Mouse (Mus musculus) limb, embryonic 11.5 days (tissue): Measurements from ENCODE around the gene Aldh1a7. TPM values are rescaled to one million over a fixed set of nuclear protein-coding genes. Genes with fewer than 3 reads are reported as not detected.

Experiments
- ATAC-seq: fragments of 200-750 bp; cut with Nextera tagmentation; 2 replicates; pipeline ENCODE4 v1.8.0; 2017; ENCODE audit warnings: low read depth; ENCODE audit not compliant: insufficient number of reproducible peaks, low FRiP score, low TSS enrichment
- DNase-seq: peaks from one replicate; pipeline ENCODE4 v3.0.0-alpha.2; 2015; ENCODE audit warnings: low spot score
- H3K27ac ChIP-seq: fragments of 300-500 bp; sonication (generic); replicated peaks from 2 replicates; pipeline ENCODE4 v1.5.1; 2014; ENCODE audit warnings: low read depth, mild to moderate bottlenecking, low read length
- H3K27me3 ChIP-seq: fragments of 300-500 bp; sonication (generic); 2 replicates; pipeline ENCODE4 v1.6.1; 2014; ENCODE audit warnings: mild to moderate bottlenecking, low read length, mixed read lengths; ENCODE audit not compliant: control insufficient read depth, insufficient read depth
- H3K36me3 ChIP-seq: fragments of 300-500 bp; sonication (generic); 2 replicates; pipeline ENCODE4 v1.6.1; 2014; ENCODE audit warnings: mild to moderate bottlenecking, low read length, moderate library complexity, mixed read lengths; ENCODE audit not compliant: control insufficient read depth, insufficient read depth
- H3K4me1 ChIP-seq: fragments of 300-500 bp; sonication (generic); 2 replicates; pipeline ENCODE4 v1.6.1; 2014; ENCODE audit warnings: low read length, mixed read lengths; ENCODE audit not compliant: control insufficient read depth, insufficient read depth
- H3K4me2 ChIP-seq: fragments of 300-500 bp; sonication (generic); 2 replicates; pipeline ENCODE4 v1.6.1; 2014; ENCODE audit warnings: low read depth, mild to moderate bottlenecking, moderate library complexity; ENCODE audit not compliant: severe bottlenecking
- H3K4me3 ChIP-seq: fragments of 300-500 bp; sonication (generic); 2 replicates; pipeline ENCODE4 v1.5.1; 2014; ENCODE audit warnings: low read depth, low read length
- H3K9ac ChIP-seq: fragments of 300-500 bp; sonication (generic); 2 replicates; pipeline ENCODE4 v1.6.1; 2014; ENCODE audit warnings: mild to moderate bottlenecking, low read length
- H3K9me3 ChIP-seq: fragments of 300-500 bp; sonication (generic); 2 replicates; pipeline ENCODE4 v1.6.1; 2016; ENCODE audit warnings: low read length; ENCODE audit not compliant: control insufficient read depth
- WGBS: fragments of 180-500 bp; shearing (Covaris S2); extraction: QIAGEN DNeasy Blood & Tissue Kit; methylation state at CpG from one replicate; pipeline ENCODE4 v1.1.7; 2014; 5-methylcytosine and 5-hydroxymethylcytosine counted together
- polyA plus RNA-seq: library from polyadenylated mRNA; unstranded; fragments of >200 nt; fragmentation: Nextera tagmentation; extraction: Ambion mirVana; gene quantifications from 2 replicates; pipeline ENCODE4 v1.2.1, GENCODE M21; 2014

The Aldh1a7 gene
- polyA plus RNA-seq: 0.71 and 1.4 TPM in 2 replicates

DNA sequence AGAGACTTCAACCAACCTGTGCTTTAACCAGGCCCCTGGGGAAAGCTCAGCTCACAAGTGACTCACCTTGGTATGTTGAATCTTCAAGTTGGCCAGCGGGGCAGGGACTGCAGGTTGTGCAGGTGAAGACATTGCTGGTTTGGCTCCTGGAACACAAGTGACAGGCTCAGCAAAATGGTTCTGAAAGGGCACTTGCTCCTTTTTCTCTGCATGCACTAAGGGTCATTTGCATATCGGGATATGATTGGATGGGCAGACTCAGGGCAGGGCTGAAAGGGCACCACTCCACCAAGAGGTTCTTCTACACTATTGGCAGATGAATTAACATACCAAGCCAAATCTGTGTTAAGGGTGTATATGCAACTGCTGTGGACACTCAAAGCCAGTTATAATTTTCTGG, at the start of gene Aldh1a7:
Gene Aldh1a7 (minus strand): TSS at position 182 of the 400 bp plus-strand sequence.
- 68% methylated on average over 2 of the region's 2 CpGs for WGBS
- Histone ChIP-seq H3K36me3 (no peaks in the 10 kb centered on the region), H3K4me1 (no peaks in the 10 kb centered on the region), H3K9ac (no peak within 1 kb of the TSS), H3K4me3 (no peak within 1 kb of the TSS), H3K4me2 (no peak within 1 kb of the TSS), H3K27me3 (no peaks in the 10 kb centered on the region), H3K9me3 (no peaks in the 10 kb centered on the region), H3K27ac (no peak within 1 kb of the TSS)
- ATAC-seq (no peak), DNase-seq (peak; percentile 21)

DNA sequence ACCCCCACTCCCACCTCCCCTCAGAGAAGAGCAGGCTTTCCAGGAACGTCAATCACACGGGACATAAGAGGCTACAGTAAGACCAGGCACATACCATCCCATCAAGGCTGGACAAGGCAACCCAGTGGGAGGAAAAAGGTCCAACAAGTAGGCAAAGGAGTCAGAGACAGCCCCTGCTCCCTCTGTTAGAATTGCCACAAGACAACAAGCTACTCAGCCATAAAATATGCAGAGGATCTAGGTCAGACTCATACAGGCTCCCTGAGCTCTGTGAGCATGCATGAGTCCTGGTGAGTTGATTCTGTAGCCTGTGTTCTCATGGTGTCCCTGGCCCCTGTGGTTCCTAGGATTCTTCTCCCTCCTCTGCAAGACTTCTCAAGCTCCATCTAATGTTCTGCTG, 48.3 kb upstream of the Aldh1a7 start:
- H3K4me2 ChIP-seq: no peak overlapping the region
- WGBS: 66% methylated on average over 2 of the region's 2 CpGs
- H3K4me1 ChIP-seq: no peaks in the 10 kb centered on the region
- DNase-seq: no peak
- no peak overlapping the region for H3K27ac ChIP-seq
- no peak for ATAC-seq
- no peaks in the 10 kb centered on the region for H3K36me3 ChIP-seq
- H3K4me3 ChIP-seq: no peak overlapping the region
- no peaks in the 10 kb centered on the region for H3K9me3 ChIP-seq
- no peak overlapping the region for H3K9ac ChIP-seq
- H3K27me3 ChIP-seq: no peaks in the 10 kb centered on the region

DNA sequence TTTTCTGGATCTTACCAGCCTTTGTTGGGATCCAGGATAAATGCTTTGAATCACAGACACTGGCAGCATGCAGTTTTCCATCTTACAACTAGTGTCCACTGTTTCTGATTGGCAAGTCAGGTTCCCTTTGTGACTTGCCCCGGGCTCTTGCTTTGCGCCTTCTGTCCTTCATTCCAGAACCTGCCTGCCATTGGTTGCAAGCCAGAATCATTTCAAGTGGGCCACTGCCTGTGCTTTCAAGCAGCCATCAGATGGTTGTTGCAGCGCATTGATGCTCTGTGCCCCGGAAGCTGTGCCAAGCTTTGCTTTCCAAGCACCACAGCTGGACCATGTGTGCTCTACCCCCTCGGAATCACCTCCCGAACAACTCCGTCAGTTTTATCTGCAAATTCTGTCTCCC, 46.6 kb upstream of the Aldh1a7 start:
- H3K27ac ChIP-seq: no peak overlapping the region
- WGBS: 95% methylated on average over 7 of the region's 7 CpGs
- H3K36me3 ChIP-seq: no peaks in the 10 kb centered on the region
- H3K9me3 ChIP-seq: no peaks in the 10 kb centered on the region
- H3K4me3 ChIP-seq: no peak overlapping the region
- no peak overlapping the region for H3K9ac ChIP-seq
- no peaks in the 10 kb centered on the region for H3K27me3 ChIP-seq
- H3K4me2 ChIP-seq: no peak overlapping the region
- no peak for DNase-seq
- no peaks in the 10 kb centered on the region for H3K4me1 ChIP-seq
- no peak for ATAC-seq

DNA sequence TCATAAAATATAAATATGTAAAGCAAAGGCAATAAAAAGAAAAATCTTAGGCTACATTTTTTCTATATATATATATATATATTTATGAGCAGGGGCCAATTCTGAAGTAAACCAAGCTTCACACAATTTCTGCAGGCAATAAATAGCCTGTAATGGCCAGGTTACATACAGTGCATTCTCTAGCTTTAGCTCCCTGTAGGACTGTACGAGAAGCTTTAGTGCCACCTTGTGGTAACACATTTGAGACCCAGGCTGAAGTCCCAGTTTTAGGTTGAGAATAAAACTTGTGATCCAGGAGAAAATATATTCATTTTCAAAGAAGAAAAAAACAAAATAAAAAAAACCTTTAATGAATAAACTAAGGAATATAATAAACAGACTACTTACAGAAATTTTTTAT, 36.9 kb upstream of the Aldh1a7 start:
- Histone ChIP-seq H3K27ac (no peak overlapping the region), H3K36me3 (no peaks in the 10 kb centered on the region), H3K4me1 (no peaks in the 10 kb centered on the region), H3K9ac (no peak overlapping the region), H3K9me3 (no peaks in the 10 kb centered on the region), H3K4me3 (no peak overlapping the region), H3K27me3 (no peaks in the 10 kb centered on the region), H3K4me2 (no peak overlapping the region)
- DNase-seq (no peak), ATAC-seq (no peak)
- WGBS: 28% methylated on average over 1 of the region's 1 CpGs

DNA sequence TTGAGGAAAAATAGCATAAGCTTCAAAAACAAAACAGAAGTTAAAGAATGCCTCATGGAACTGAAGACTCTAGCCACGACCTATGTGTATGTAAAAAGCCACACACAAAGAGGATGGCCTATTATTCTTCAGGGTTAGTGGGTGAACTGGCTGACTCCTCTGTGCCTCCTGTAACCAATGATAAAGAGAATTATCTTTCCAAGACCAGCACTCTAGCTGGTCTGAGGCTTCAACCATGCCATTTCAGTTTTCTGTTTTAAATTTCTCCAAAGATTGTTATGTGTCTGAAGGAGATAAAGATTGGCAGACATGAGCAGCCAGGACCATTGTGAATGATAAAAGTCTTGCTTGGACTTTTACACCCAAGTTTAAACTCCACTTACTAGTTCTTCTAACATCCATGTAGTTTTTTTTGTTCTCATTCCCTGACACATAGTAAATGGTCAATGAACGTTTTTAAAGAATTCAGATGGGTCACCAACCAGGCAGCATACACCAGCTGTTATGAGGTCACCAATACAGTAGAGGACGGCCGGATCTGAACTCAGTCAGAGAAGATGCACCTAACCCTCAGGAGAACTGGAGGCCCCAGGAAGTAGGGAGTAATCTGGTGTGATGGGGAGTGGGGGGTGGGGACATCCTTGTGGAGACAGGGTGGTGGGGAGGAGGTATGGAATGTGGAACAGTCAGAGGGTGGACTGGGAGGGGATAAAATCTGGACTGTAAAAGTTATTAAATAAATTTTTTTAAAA, 34.5 kb upstream of the Aldh1a7 start:
- H3K4me1 ChIP-seq: no peaks in the 10 kb centered on the region
- DNase-seq (no peak), ATAC-seq (no peak)
- H3K4me3 ChIP-seq: no peak overlapping the region
- no peak overlapping the region for H3K27ac ChIP-seq
- H3K27me3 ChIP-seq: no peaks in the 10 kb centered on the region
- H3K36me3 ChIP-seq: no peaks in the 10 kb centered on the region
- 78% methylated on average over 4 of the region's 4 CpGs for WGBS
- H3K4me2 ChIP-seq: no peak overlapping the region
- H3K9ac ChIP-seq: no peak overlapping the region
- H3K9me3 ChIP-seq: no peaks in the 10 kb centered on the region

DNA sequence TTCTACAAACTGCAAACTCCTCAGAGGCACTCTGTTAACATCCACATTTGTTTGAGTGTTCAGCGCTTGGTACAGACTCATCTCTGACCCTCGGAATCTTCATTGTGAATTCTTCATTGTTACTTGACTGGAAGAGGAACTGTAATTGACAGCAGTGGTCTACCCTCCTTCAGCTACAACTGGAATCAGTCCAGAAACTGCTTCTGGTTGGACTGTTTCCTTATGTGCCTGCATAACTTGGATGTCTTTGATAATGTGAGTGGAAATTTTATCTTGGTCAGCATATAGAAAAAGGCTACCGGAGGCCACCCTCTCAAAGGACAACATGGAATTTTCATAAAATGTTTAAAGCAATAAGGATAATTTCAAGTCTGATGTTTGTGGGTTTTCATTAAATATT, 33.8 kb upstream of the Aldh1a7 start:
- Histone ChIP-seq H3K4me1 (no peaks in the 10 kb centered on the region), H3K27ac (no peak overlapping the region), H3K9ac (no peak overlapping the region), H3K9me3 (no peaks in the 10 kb centered on the region), H3K27me3 (no peaks in the 10 kb centered on the region), H3K4me3 (no peak overlapping the region), H3K36me3 (no peaks in the 10 kb centered on the region), H3K4me2 (no peak overlapping the region)
- DNase-seq (no peak), ATAC-seq (no peak)
- WGBS: 96% methylated on average over 3 of the region's 3 CpGs

DNA sequence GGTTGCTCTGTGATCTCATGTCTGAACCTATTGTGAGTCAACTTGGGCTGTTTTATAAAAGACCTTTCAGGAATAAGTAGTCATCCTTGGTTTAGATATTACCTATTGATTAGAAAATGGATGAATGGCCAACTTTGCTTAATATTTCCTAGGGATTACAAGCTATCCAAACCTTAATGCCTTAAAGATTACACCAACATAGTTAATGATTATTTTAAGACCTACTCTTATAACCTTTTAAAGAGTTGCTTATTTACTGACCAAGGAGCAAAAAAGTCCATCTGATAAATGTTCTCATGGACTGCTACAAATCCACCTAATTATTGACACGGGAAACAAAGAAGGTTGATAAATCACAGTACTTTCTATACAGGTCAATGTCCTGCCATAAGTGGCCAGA, 17.3 kb upstream of the Aldh1a7 start:
- no peak overlapping the region for H3K9ac ChIP-seq
- WGBS: 86% methylated on average over 1 of the region's 1 CpGs
- H3K27ac ChIP-seq: no peak overlapping the region
- ATAC-seq (no peak), DNase-seq (no peak)
- no peaks in the 10 kb centered on the region for H3K36me3 ChIP-seq
- no peaks in the 10 kb centered on the region for H3K9me3 ChIP-seq
- no peaks in the 10 kb centered on the region for H3K4me1 ChIP-seq
- no peak overlapping the region for H3K4me2 ChIP-seq
- H3K27me3 ChIP-seq: no peaks in the 10 kb centered on the region
- no peak overlapping the region for H3K4me3 ChIP-seq

DNA sequence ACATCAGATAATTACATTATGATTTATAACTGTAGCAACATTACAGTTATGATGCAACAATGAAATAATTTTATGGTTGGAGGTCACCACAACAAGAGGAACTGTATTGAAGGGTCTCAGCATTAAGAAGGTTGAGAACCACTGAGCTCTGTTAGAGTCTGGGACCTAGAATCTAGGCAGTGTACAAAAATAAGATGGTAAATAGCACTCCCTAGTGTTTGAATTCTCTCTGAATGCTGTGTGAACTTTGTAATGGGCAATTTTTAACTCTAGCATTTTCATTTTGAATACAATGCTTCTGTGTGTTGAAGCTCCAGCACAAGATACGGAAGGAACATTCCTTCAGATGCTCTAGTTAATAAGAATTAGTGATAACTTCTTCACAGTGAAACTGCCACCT, 916 bp upstream of the Aldh1a7 start:
- Histone ChIP-seq H3K27ac (no peak overlapping the region), H3K9me3 (no peaks in the 10 kb centered on the region), H3K4me3 (no peak overlapping the region), H3K4me1 (no peaks in the 10 kb centered on the region), H3K27me3 (no peaks in the 10 kb centered on the region), H3K4me2 (no peak overlapping the region), H3K9ac (no peak overlapping the region), H3K36me3 (no peaks in the 10 kb centered on the region)
- ATAC-seq (no peak), DNase-seq (no peak)
- WGBS: 94% methylated on average over 1 of the region's 1 CpGs

DNA sequence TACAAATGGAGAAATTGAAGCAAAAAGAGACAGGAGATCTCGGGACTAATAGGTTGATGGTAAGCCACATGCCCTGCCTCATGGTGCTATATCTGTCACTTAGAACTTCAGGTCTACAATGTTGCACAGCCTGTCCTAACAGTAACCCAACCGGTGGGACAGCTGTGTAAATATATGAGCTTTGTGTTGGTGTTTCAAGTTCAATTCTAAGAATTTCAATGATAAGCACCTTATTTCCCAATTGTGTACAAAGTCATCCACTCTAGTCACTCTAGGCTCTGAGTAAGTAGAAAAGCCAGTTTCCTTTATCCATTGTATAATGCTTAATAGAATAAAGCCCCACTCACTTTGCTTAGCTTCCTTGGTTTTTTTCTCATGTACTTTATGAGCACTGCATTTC, 4.4 kb downstream of the Aldh1a7 start:
- no peak for ATAC-seq
- no peak overlapping the region for H3K4me2 ChIP-seq
- H3K4me3 ChIP-seq: no peak overlapping the region
- 89% methylated on average over 2 of the region's 2 CpGs for WGBS
- H3K9ac ChIP-seq: no peak overlapping the region
- no peak overlapping the region for H3K27ac ChIP-seq
- H3K4me1 ChIP-seq: no peaks in the 10 kb centered on the region
- no peaks in the 10 kb centered on the region for H3K36me3 ChIP-seq
- H3K27me3 ChIP-seq: no peaks in the 10 kb centered on the region
- no peak for DNase-seq
- H3K9me3 ChIP-seq: no peaks in the 10 kb centered on the region
